Mouse (Mus musculus): Measurements from ENCODE around the gene Pla2g4a.

DNA sequence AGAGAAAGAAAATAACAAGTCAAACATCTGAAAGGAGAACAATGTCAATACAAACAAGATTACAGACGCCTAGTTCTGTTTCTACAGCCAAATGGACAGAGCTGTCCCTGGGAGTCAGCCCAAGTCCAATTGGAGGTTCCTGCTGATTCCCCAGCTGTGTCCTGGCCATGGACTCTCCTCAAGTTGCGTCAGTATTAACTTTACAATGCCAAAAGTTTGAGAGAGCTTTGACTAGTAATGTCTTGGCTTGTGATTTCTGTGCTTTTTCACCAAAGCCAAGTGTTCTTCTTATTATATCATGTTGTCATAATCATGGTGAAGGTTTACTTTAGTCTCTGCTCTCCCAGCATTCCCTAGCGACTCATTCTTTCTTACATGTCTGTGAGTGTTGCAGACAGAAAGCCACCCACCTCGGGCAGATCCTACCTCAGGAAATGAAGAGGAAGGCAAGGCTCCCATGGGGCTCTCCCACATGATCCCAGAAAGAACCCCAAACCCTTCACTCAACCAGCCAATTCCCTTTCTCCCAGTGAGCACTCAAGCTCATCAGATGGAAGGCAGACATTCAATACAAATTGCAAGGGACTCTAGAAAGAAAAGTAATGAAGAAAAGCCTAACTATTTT lies 63.0 kb downstream of the Pla2g4a start:
- TF ChIP-seq CTCF (IDR thresholded peaks at IDR 0.05; ENCODE audit: low read depth, low read length) = no peak
- TF ChIP-seq POLR2A (IDR thresholded peaks at IDR 0.05; ENCODE audit: extremely low read depth, insufficient read depth, low read length) = no peak

All from liver, adult 2 months (tissue).